Mouse (Mus musculus) C2C12 (cell line): ENCODE results near the gene Neurl4.

Experiments
- CEBPB ChIP-seq: IDR thresholded peaks from one replicate; pipeline ENCODE4 v1.6.1; 2011; ENCODE audit warnings: low read depth, mild to moderate bottlenecking, control low read depth, moderate library complexity
- CTCF ChIP-seq: IDR thresholded peaks from one replicate; pipeline ENCODE4 v1.5.1; 2011; ENCODE audit not compliant: control insufficient read depth, insufficient read depth, insufficient read length
- FOSL1 ChIP-seq: IDR thresholded peaks from one replicate; pipeline ENCODE4 v1.8.0; 2011; ENCODE audit warnings: mild to moderate bottlenecking, low read length; ENCODE audit not compliant: poor library complexity, insufficient read depth, severe bottlenecking
- MYOD1 ChIP-seq: IDR thresholded peaks from one replicate; pipeline ENCODE4 v1.6.1; 2011; ENCODE audit warnings: low read depth; ENCODE audit not compliant: control insufficient read depth, insufficient read length

GRCm38 (mm10) chr11:69910177-69910576 lies 9.3 kb downstream of the Neurl4 start:
- TF ChIP-seq CTCF: no peak
- TF ChIP-seq MYOD1: no peak
- no peak for TF ChIP-seq FOSL1
- no peak for TF ChIP-seq CEBPB
